Mouse (Mus musculus): Measurements from ENCODE around the gene Gm20479.

Gene Gm20479

DNA sequence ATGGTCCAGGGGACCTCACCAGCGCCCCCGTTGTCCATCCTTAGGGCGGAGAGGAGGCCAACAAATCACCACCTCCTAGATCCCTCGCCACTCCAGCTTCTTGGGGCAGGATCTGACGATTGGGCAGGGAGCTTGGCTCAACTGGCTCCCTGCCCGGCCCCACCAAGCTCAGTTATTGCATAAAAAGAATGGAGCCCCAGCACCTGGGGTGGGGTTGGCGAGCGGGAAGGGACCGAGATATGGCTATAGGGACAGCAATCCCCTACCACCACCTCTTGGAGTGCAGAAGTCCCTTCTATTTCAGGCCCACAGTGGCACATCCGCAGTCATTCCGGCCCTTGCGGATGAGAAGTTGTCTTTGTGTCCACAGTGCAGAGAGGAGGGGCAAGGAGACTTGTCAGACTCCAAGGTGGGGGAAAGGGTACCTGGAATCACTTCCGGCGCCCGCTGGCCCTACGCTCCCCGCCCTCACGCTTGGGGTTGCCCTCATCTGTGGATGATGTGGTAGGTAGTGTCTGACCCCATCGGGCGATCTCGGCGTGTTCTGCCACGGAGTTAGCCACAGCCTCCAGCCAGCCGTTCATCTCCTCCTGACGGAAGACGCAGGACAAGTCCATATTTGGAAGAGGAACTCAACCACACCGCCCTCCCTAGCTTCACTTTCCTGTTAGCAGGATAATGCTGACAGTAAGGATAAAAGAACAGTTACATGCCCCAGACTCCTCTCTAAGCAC lies at the start of gene Gm20479:
Gene Gm20479, minus strand, starts transcription at position 559 of the 734 bp plus-strand sequence.
- DNase-seq: no peak

GRCm38 (mm10) chr7:27406481-27406880 lies 49.3 kb upstream of the Gm20479 start:
- DNase-seq: no peak

DNA sequence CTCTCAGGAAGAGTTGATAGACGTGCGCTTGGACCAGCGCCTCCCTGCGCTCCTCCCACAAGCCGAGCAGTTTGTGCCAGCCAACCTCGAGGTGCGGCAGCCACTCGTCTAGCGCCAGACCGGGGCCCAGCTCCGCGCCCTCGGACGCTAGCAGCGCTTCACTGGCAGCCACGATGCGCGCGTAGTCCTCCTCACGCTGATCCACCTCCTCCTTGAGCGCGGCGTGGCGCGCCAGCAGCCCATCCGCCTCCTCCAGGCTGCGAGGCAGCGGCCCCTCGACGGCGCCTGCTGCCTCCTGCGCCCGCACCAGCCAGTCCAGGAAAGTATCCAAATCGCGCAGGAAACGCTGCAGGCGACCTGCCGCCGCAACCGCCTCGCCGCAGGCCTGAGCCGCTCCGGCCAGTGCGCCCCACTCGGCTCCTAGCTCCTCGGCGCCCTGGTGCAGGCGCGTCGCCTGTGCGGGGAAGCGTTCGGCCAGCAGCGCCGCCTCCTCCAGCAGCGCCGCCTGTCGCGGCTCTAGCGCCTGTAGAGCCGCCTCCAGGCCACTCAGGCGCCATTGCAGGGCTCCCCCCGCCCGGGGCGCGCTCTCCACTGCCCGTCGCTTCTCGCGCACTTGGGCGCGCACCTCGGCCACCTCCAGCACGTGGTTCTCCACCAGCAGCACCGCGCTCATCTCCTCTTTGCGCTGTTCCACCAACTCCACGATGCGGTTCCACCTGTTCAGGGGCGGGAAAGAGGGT lies 47.2 kb upstream of the Gm20479 start:
- no peak for DNase-seq

DNA sequence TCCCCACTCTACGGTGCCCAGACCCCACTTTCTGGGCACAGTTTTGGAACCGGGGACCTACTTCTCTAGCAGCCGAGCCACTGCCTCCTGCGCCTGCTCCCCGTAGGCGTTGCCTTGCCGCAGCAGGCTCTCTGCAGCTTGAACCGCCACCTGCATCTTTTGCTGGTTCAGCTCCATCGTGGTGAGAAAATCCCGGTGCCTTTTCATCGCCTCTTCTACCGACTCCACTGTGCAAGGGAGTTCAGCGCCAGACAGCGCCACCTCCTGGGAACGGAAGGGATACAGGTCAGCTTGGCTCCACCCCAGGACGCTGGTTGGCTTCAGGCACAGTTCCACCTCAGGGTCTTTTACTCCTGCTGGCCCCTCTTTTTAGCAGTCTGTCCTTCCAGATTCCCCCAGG lies 45.5 kb upstream of the Gm20479 start:
- DNase-seq: peak; percentile 47 to 55

DNA sequence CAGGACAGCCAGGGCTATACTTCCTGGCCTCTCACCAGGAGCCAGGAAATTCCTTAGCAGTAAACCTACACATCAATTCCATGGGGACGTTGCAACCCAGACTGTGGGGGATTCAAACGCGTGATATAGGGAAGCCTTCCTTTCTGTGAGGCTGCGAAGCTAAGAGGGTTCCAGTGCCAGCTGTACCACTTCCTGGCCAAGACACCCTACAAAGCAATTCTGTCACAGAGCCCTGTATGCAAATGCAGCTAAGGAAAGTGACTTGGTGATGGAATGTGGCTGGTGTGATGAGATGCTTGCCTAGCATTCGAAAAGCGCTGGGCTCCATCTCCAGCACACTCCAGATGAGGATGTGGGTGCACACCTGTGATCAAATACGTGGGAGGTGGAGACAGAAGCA lies 43.3 kb upstream of the Gm20479 start:
- no peak for DNase-seq

DNA sequence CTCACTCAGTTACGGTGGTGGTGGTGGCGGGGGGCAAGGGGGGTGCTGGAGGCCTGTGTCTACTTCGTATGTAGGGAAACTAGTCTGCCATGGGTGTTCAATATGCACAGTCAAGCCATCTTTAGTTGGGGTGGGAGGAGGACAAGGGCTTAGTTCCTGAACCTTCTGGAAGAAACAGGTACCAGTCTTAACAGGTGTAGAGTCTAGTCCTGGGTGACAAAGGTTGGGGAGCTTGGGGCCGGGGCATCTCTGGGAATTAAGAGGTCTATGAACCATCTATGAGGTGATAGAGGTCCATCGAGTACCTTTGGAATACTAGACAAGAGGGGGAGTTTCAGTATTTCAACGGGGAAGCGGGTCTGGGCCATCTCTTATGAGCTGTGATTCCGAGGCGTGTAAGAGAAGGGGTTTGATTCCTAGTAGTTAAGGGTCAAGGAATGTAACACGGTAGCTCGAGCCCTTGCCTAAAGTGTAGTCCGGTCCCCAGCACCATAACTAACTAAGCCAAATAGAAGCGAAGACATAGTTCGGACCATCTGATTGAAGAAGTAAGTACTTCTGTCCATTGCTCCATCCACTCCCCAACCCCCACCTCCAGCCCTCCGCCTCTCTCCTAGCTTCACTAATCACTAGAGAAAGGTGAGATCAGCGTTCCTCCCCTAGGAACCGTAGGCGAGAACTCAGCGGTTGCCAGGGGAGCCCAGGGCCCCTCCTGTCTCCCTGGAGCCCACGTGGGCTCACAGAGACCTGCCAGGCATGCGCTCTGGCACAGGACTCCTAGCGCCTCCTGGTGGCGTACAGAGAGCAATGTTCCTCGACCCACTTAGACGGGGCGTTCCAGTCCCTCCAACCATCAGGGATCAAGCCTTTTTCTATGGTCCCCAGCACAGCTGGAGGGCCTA lies 40.1 kb upstream of the Gm20479 start:
- peak; percentile 19 to 31 for DNase-seq

DNA sequence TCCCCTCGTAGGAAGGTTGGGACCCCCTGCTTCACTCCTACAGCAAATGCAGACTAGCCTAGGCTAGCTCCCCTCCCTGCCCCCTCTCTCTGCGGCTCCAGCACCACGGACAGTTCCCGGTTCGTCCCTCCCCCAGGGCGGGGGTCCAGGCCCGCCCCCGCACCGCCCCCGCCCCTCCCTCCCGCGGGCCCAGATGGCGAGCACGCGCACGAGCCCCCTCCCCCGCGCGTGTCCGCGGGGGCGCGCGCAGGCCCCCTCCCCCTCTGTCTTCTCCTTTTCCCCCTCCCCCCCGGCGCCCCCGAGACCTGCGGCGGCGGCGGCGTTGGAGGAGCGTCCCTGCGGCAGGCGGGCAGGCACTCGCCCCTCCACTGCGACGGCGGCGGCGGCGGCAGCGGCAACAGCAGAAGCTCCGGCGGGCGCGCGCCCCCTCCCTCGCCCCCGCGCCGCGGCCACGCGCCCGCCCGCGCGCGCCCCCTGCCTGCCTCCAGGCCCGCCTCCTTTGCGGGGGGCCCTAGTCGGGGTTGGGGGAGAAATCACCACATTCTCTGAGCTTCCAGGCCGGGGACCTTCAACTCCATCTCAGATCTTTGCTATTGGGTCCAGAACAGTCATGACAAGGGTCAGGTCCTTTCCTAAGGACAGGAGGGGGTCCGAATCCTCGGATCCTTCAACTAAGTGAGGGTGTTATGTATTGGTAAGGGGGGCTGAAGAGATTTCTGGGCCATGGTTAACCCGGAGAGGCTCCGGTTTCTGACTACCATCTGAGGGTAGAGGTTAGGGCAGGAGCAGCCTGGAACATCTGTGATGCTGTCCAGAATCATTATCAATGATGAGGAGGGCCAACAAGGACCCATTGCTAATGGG lies 39.2 kb upstream of the Gm20479 start:
- peak; percentile 33 to 34 for DNase-seq

DNA sequence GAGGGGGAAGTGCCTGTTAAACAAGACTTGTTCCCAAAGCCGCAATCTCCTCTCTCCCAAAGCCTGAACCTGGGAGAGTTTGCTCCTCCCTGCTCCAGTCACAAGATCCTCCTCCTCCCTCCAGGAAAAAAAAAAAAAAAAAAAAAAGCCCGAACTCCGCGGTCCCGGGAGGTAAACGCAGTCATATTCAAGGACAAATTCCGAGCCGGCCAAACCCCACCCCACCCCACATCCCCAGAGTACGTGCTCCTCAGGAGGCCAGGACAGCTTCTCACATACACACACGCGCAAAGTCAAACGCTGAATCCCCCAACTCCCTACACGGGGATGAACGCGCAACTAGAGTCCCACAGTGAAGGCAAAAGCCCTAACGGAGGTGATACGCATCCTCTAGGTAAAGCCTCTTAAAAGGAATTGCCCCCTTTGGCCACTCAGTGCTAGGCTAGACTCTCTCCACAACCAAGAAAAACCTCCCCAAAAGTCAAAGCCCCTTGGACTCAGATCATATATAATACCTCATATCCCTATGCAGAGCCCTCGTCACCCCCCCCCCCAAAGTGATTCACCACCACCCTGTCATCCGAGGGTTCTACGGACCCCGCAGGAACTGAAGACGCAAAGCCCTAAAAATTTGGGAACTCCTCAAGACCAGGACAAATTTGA lies 38.4 kb upstream of the Gm20479 start:
- DNase-seq: no peak

GRCm38 (mm10) chr7:27391416-27391815 lies 34.2 kb upstream of the Gm20479 start:
- no peak for DNase-seq

DNA sequence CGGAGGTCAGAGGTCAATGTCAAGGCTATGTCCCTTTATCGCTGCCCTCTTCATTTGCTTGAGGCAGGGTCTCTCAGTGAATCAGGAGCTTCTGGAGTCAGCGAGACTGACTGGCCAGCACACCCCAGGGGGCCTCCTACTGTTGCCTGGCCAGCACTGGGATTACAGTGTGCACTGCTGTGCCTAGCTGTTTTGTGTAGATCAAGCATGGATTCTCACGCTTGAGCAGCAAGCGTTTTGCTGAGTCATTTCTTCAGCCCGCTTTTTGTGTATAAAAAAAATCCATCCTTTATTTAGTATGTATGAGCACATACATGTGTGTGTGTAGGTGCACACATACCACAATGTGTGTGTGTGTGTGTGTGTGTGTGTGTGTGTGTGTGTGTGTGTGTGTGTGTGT lies 32.0 kb upstream of the Gm20479 start:
- no peak for DNase-seq

DNA sequence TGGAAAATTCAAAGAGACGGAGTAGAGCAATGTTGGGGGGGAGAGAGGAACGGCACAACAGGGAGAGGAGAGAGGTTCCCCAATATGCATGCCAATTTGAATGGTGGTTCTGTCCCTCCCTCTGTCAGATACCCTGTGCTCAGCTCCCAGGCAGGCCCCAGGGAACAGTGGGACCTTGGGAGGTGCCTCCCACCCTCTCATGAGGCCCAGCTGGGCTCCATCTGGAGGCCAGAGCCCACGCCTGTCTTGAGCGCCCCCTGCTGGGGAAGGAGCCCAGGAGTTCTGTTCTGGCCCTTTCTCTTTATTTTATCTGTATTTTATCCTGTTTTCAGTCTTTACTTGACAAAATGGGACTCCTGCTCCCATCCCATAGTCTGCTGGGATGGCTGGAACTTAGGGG lies 27.5 kb upstream of the Gm20479 start:
- DNase-seq: peak; percentile 57 to 61

DNA sequence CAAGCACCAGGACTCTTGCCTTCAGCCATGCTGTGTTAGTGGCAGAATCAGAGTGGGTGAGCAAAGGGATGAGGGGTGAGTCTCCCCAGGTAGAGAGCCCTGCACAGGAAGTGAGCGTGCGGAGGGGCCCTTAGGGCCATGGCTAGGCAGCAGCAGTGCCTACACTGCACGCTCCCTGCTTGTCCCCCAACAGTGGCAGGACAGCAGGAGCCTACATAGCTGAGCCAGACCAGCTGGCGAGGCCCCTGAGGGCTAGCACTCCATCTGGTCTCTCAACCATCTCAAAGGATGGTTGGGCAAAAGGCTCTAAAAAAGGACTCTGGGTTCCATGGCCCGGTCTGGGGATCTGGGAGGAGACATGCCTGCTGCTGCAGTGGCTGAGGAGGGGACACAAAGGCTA lies 26.9 kb upstream of the Gm20479 start:
- DNase-seq: no peak

DNA sequence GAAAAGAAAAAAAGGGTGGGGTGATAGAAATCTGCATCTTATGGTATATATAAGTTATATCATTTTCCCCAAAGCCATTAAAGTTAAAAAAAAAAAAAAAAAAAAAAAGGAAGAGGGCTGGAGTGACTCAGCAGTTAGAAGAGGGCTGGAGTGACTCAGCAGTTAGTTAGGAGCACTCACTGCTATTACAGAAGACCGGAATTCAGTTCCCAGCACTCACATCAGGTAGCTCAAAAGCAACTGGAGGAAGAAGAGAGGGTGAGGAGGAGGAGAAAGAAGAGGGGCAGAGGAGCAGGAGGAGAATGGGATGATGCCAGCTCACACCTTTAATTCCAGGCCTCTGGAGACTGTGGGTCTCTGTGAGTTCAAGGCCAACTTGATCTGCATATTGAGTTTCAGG lies 26.0 kb upstream of the Gm20479 start:
- no peak for DNase-seq

DNA sequence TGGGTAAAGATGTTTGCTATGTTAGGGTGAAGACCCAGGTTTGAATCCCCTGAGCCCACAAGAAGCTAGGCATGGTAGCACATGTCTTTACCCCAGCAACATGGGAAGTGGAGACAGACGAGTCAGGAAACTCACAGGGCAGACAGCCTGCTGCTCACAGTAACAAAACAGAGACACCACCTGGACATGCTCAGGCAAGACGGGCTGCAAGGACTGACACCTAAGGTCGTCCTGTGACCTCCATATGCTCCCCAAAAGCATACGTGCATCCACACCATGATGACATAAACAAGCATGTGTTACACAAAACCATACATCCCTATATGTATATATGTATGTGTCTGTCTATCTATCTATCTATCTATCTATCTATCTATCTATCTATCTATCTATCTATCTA lies 24.3 kb upstream of the Gm20479 start:
- DNase-seq: no peak

DNA sequence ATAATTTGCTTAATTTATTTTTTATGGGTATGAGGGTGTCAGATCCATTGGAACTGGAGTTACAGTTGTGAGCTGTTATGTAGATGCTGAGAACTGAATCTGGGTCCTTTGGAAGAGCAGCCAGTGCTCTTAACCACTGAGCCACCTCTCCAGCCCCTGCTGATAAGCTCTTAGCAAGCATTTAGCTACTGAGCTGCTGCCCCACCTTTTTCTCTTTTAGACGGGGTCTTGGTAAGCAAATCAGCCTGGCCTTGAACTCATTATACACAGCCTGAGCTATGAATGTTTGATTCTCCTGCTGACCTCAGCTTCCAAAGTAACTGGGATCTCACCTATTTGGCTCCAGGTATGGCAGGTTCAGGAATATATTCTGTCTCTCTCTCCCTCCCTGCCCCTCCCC lies 23.8 kb upstream of the Gm20479 start:
- DNase-seq: no peak

DNA sequence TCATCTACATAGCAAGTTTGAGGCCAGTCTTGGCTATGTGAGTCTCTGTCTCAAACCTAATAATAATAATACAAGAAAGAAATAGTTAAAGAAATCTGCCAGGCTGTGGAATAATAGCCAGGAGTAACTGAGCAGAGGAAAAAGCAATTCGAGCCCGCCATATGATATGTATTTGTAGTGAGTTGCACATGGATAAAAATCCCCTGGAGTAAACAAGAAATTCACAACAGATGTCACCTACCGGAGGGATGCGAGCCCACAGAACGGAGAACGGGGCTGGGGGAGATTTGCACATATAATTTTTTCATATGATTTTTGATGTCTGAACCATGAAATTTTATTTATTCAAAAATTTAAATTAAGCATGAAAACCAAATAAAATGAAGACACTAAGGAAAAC lies 22.6 kb upstream of the Gm20479 start:
- no peak for DNase-seq

- DNase-seq: no peak
Measured at GRCm38 (mm10) chr7:27378431-27378830, 21.2 kb upstream of the Gm20479 start.

- no peak for DNase-seq
Measured at GRCm38 (mm10) chr7:27375274-27375673, 18.1 kb upstream of the Gm20479 start.

DNA sequence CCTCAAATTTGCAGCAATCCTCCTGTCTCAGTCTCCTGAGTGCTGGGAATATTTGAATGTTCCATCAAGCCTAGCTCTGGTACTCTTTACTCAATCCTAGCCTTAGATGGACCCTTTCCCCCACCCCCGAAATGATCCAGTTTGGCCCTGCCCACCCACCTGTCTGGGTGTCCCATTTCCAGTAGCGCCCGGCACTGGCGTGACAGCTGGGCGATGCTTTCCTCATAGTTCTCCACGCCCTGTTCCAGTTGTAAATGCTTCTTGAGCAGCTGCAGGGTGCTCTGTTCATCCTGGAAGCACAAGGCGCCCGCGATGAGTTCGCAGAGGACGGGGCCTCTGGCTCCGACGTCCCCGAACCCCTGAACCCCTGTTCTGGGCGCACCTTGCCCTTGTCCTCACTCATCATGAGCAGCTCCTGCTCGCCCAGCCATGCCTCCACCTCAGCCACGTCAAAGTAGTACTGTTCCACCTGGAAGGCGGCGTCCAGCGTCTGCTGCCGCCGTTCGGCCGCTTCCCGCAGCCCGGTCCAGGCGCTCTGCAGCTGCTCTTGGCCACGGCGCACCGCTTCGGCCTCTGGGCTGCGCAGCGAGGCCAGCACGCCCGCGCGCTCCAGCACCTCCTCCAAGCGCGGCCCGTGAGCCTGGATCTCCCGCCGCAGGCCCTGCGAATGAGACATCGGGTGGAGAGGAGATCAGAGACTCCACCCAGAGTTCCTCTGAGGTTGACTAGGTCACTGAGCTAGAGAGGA lies 14.7 kb upstream of the Gm20479 start:
- no peak for DNase-seq

DNA sequence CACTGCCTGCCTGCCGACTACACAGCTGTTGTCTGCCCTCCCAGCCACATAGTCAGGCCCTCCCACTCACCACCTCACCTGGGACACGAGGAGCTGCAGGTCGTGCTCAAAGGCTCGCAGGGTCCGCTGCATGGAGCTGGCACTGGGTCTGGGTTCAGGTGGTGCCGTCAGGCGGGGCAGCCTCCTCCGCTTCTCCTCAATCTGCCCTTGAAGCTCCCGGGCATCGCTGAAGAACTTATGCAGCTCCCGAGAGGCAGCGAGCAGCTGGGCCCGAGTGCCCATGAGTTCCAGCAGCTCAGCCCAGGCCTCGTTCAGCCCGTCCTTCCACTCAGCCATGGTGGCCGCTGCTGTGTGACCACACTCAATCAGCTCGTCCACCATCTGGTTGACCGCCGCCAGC lies 11.9 kb upstream of the Gm20479 start:
- no peak for DNase-seq

DNA sequence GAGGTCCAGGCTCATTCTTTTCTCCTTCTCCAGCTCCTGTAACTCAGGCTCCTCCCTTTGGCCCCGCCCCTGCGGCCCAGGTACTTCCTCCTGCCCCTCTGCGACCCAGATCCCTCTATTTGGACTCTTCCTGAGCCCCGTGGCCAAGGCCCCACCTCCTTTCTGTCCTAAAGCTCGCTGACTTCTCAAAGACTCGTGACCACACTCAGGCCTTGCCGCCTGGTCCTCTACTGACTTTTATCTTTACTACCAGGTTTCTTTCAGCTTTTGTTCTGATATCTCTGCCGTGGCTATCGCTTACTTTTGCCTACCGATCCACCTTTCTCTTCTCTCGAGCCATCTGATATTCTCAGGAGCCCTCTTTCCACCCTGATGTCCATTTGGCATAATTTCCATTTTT lies 10.8 kb upstream of the Gm20479 start:
- DNase-seq: no peak
